Comparison of ENCODE assay signal across 7 mouse cellular contexts in genomic region chr15:83084022-83084640, GRCm38 (mm10). TPM values are rescaled to one million over a fixed set of nuclear protein-coding genes. Genes with fewer than 3 reads are reported as not detected.
DNase-seq lines count a peak whose midpoint lies in the region; ATAC-seq and TF ChIP-seq lines count a peak whose summit lies in the region.

No protein-coding gene starts in this region.

- no peak overlapping the region for H3K27ac ChIP-seq in thymus, adult 2 months (ENCODE audit: control insufficient read depth, insufficient read depth, low read length)
- H3K27ac ChIP-seq in heart, embryonic 16.5 days (ENCODE audit: low read length), result no peak overlapping the region

- peak; percentile 58 for ATAC-seq in heart, embryonic 16.5 days (replicated peaks; ENCODE audit: extremely low read depth, insufficient read depth, low FRiP score)

- peak; percentile 36 to 52 for DNase-seq in thymus, postnatal 36 days
- no peak for DNase-seq in thymus, adult 2 months
- DNase-seq in layer of hippocampus, postnatal 10 days (ENCODE audit: low spot score in 2 of 2), result peak; percentile 28 to 29
- DNase-seq in right cerebral cortex, postnatal 14 days, result peak; percentile 23
- no peak for DNase-seq in cerebellum, adult 9-10 months
- DNase-seq in gastrocnemius, postnatal 10 days, result no peak

- H3K4me1 ChIP-seq in thymus, adult 2 months (replicated peaks; ENCODE audit: control insufficient read depth, insufficient read depth, low read length), result peaks cover 16% of the 10 kb centered on the region; the same call in 1 of the 2 replicates
- 0 out of 2 replicates have a peak, but pooled peaks cover 3% of the 10 kb centered on the region for H3K4me1 ChIP-seq in heart, embryonic 16.5 days (ENCODE audit: control insufficient read depth, insufficient read depth, low read length)

- H3K4me3 ChIP-seq in thymus, adult 2 months (ENCODE audit: control insufficient read depth, insufficient read depth, low read length), result no peak overlapping the region
- no peak overlapping the region for H3K4me3 ChIP-seq in heart, embryonic 16.5 days (ENCODE audit: low read length)

- TF ChIP-seq POLR2A in thymus, adult 2 months (IDR thresholded peaks at IDR 0.05; ENCODE audit: control insufficient read depth, extremely low read depth, insufficient read depth, low read length, poor library complexity), result no peak

- no peak overlapping the region for H3K9ac ChIP-seq in heart, embryonic 16.5 days (ENCODE audit: low read length)

- H3K27me3 ChIP-seq in thymus, adult 2 months (ENCODE audit: control insufficient read depth, insufficient read depth, low read length), result no peaks in the 10 kb centered on the region
- H3K27me3 ChIP-seq in heart, embryonic 16.5 days (ENCODE audit: control insufficient read depth, insufficient read depth, low read length), result peaks cover 5% of the 10 kb centered on the region; the same call in 1 of the 2 replicates

- 33% methylated on average over 13 of the region's 13 CpGs for WGBS in thymus, adult 2 months
- 57% methylated on average over 13 of the region's 13 CpGs for WGBS in heart, embryonic 16.5 days

- no peaks in the 10 kb centered on the region for H3K9me3 ChIP-seq in heart, embryonic 16.5 days (replicated peaks; ENCODE audit: control insufficient read depth, low read length)

- no peak for TF ChIP-seq CTCF in thymus, adult 2 months (IDR thresholded peaks at IDR 0.05; ENCODE audit: borderline replicate concordance, control insufficient read depth, extremely low read depth, insufficient read depth, low read length, poor library complexity)

- H3K36me3 ChIP-seq in thymus, adult 2 months (ENCODE audit: control insufficient read depth, insufficient read depth, low read length), result no peaks in the 10 kb centered on the region
- no peaks in the 10 kb centered on the region for H3K36me3 ChIP-seq in heart, embryonic 16.5 days (ENCODE audit: control insufficient read depth, insufficient read depth)

- no peak overlapping the region for H3K4me2 ChIP-seq in heart, embryonic 16.5 days (ENCODE audit: low read depth, low read length)

RNA-seq across cellular contexts. Expression of gene Serhl, which starts 5.2 kb away (rescaled TPM):
- 64.9 and 82.9 TPM in 2 replicates for polyA plus RNA-seq in thymus, adult 2 months (2012; rRNA removed)
- polyA plus RNA-seq in heart, embryonic 16.5 days (2015; fragmentation: Nextera tagmentation; extraction: Ambion mirVana), result 77.1 and 80.5 TPM in 2 replicates
- 10 to 100 TPM; 11.6 to 12.0 TPM for total RNA-seq in layer of hippocampus, postnatal 10 days (2021)
- total RNA-seq in gastrocnemius, postnatal 10 days (2021), result 10 to 100 TPM; 34.8 to 35.4 TPM

RNA-seq across cellular contexts. Expression of gene Rrp7a, which starts 38.5 kb away (rescaled TPM):
- polyA plus RNA-seq in thymus, adult 2 months (2012; rRNA removed), result 168 and 179 TPM in 2 replicates
- polyA plus RNA-seq in heart, embryonic 16.5 days (2015; fragmentation: Nextera tagmentation; extraction: Ambion mirVana), result 43.3 and 47.3 TPM in 2 replicates
- 100 to 1,000 TPM; 123 to 128 TPM for total RNA-seq in layer of hippocampus, postnatal 10 days (2021)
- 10 to 100 TPM; 41.0 to 44.3 TPM for total RNA-seq in gastrocnemius, postnatal 10 days (2021)

RNA-seq across cellular contexts. Expression of gene Nfam1, which starts 51.0 kb away (rescaled TPM):
- 8.1 and 9.8 TPM in 2 replicates for polyA plus RNA-seq in thymus, adult 2 months (2012; rRNA removed)
- polyA plus RNA-seq in heart, embryonic 16.5 days (2015; fragmentation: Nextera tagmentation; extraction: Ambion mirVana), result 2.3 and 3.2 TPM in 2 replicates
- total RNA-seq in layer of hippocampus, postnatal 10 days (2021), result 1 to 10 TPM; 1.6 to 2.4 TPM
- total RNA-seq in gastrocnemius, postnatal 10 days (2021), result 1 to 10 TPM; 1.4 to 3.0 TPM

Comparison
In these comparisons a context has a peak if more than half of its experiments do, and no peak if none do; other contexts are left out.
1. DNase-seq: peak in thymus, postnatal 36 days (2 of 2), layer of hippocampus, postnatal 10 days (2 of 2) and right cerebral cortex, postnatal 14 days (single experiment); none in thymus, adult 2 months (single experiment), cerebellum, adult 9-10 months (single experiment) and gastrocnemius, postnatal 10 days (single experiment).